Mouse (Mus musculus) sigmoid colon, adult 10 weeks (tissue): ENCODE results near the gene Gm3594. TPM values are rescaled to one million over a fixed set of nuclear protein-coding genes. Genes with fewer than 3 reads are reported as not detected.

Experiments used
- polyA plus RNA-seq: library from polyadenylated mRNA; stranded (reverse); fragments of 350-450 nt; fragmentation: Illumina TruSeq; extraction: RNeasy Lipid Tissue Mini Kit (QIAGEN cat#74804); gene quantifications from one replicate; pipeline ENCODE4 v1.2.3, GENCODE M21; 2014; ENCODE audit warnings: low read depth, low replicate concordance

The Gm3594 gene
- not detected for polyA plus RNA-seq

DNA sequence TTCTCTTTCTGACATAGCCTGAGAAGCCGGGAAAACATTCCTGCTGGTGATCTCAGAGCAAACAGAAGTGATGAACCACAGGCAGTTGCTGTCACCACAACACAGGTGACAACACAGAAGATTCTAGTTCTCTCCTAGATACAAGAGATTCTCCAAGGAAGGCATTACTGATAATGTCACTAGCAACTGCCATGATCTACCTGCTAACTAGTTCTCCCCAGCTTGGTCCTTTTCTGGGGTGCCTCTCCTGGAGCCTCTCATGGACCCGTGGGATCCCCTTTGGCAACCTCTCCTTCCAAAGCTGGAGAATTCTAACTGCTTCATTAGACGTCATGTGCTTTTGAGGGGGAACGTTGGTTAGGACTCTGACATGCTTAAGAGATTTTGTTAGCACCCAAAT lies at the start of gene Gm3594:
Gm3594 (minus strand) TSS at position 101 of the 400 bp plus-strand sequence.

GRCm38 (mm10) chr14:6412382-6412781 lies 32.0 kb downstream of the Gm3594 start, which contains the start of gene Gm3591:
Gene Gm3591 (minus strand): TSS chr14:6412482.

DNA sequence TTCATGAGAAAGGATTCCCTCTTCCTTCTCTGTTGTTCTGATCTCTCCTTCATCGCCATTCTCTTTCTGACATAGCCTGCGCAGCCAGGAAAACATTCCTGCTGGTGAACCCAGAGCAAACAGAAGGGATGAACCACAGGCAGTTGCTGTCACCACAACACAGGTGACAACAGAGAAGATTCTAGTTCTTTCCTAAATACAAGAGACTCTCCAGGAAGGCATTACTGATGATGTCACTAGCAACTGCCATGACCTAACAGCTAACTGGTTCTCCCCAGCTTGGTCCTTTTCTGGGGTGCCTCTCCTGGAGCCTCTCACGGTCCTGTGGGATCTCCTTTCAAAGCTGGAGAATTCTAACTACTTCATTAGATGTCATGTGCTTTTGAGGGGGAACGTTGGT lies 54.2 kb downstream of the Gm3594 start, which contains the start of gene Gm16440:
Gm16440 (minus strand) TSS at position 101 of the 400 bp plus-strand sequence.

Other genes with a start within 250 kb of the Gm3594 start
- gene Gm21560, start 225.3 kb downstream of the Gm3594 start, polyA plus RNA-seq = not detected
- 6.8 TPM for gene Gm3411, start 157.4 kb downstream of the Gm3594 start, polyA plus RNA-seq
- gene Gm21103, start 139.8 kb downstream of the Gm3594 start, polyA plus RNA-seq = not detected
- gene Gm3618, start 100.9 kb downstream of the Gm3594 start, polyA plus RNA-seq = not detected
- not detected for gene Gm16440, start 54.3 kb downstream of the Gm3594 start, polyA plus RNA-seq
- gene Gm3591, start 32.1 kb downstream of the Gm3594 start, polyA plus RNA-seq = not detected
- gene Gm8356, start 92.7 kb upstream of the Gm3594 start, polyA plus RNA-seq = not detected
- gene Gm3629, start 146.0 kb upstream of the Gm3594 start, polyA plus RNA-seq = 0.28 TPM
- not detected for gene Gm3460, start 177.8 kb upstream of the Gm3594 start, polyA plus RNA-seq
- gene Gm10251, start 239.6 kb upstream of the Gm3594 start, polyA plus RNA-seq = not detected